Mouse (Mus musculus): Measurements from ENCODE around the gene Mfge8. TPM values are rescaled to one million over a fixed set of nuclear protein-coding genes. Genes with fewer than 3 reads are reported as not detected.

The Mfge8 gene
- polyA plus RNA-seq, 1 experiment from 2014 or later: 122 TPM

- H3K4me1 ChIP-seq (ENCODE audit: control insufficient read depth, insufficient read depth, low read length): no peaks in the 10 kb centered on the region
- no peak overlapping the region for H3K9ac ChIP-seq (replicated peaks; ENCODE audit: low read depth, low read length)
- H3K27me3 ChIP-seq (ENCODE audit: control insufficient read depth, insufficient read depth, low read length): no peaks in the 10 kb centered on the region
- no peak for ATAC-seq (ENCODE audit: low read depth)
- H3K27ac ChIP-seq (ENCODE audit: low read depth, low read length): no peak overlapping the region
- WGBS: 95% methylated on average over 1 of the region's 1 CpGs
- H3K4me2 ChIP-seq (ENCODE audit: low read depth, low read length): no peak overlapping the region
- H3K36me3 ChIP-seq (ENCODE audit: control insufficient read depth, insufficient read depth, low read length): no peaks in the 10 kb centered on the region
- no peak overlapping the region for H3K4me3 ChIP-seq (ENCODE audit: low read depth, low read length)
- H3K9me3 ChIP-seq (ENCODE audit: control insufficient read depth, low read length): no peaks in the 10 kb centered on the region
These were observed 22.9 kb upstream of the Mfge8 start for GRCm38 (mm10) chr7:79171782-79172181.

- Histone ChIP-seq H3K9ac (replicated peaks; ENCODE audit: low read depth, low read length) (no peak overlapping the region), H3K4me1 (ENCODE audit: control insufficient read depth, insufficient read depth, low read length) (no peaks in the 10 kb centered on the region), H3K27ac (ENCODE audit: low read depth, low read length) (no peak overlapping the region), H3K9me3 (ENCODE audit: control insufficient read depth, low read length) (peaks cover 3% of the 10 kb centered on the region; the same call in 1 of the 2 replicates), H3K27me3 (ENCODE audit: control insufficient read depth, insufficient read depth, low read length) (no peaks in the 10 kb centered on the region), H3K4me2 (ENCODE audit: low read depth, low read length) (no peak overlapping the region), H3K36me3 (ENCODE audit: control insufficient read depth, insufficient read depth, low read length) (no peaks in the 10 kb centered on the region), H3K4me3 (ENCODE audit: low read depth, low read length) (no peak overlapping the region)
- no peak for ATAC-seq (ENCODE audit: low read depth)
- WGBS: 25% methylated on average over 14 of the region's 14 CpGs
These were observed 18.2 kb upstream of the Mfge8 start for GRCm38 (mm10) chr7:79167006-79167562.

GRCm38 (mm10) chr7:79159406-79159805, 10.5 kb upstream of the Mfge8 start:
- H3K4me2 ChIP-seq (ENCODE audit: low read depth, low read length): no peak overlapping the region
- ATAC-seq (ENCODE audit: low read depth): no peak
- H3K27me3 ChIP-seq (ENCODE audit: control insufficient read depth, insufficient read depth, low read length): no peaks in the 10 kb centered on the region
- peaks cover 3% of the 10 kb centered on the region; the same call in 1 of the 2 replicates for H3K9me3 ChIP-seq (ENCODE audit: control insufficient read depth, low read length)
- no peaks in the 10 kb centered on the region for H3K4me1 ChIP-seq (ENCODE audit: control insufficient read depth, insufficient read depth, low read length)
- WGBS: 80% methylated on average over 1 of the region's 1 CpGs
- H3K27ac ChIP-seq (ENCODE audit: low read depth, low read length): no peak overlapping the region
- no peak overlapping the region for H3K4me3 ChIP-seq (ENCODE audit: low read depth, low read length)
- no peaks in the 10 kb centered on the region for H3K36me3 ChIP-seq (ENCODE audit: control insufficient read depth, insufficient read depth, low read length)
- H3K9ac ChIP-seq (replicated peaks; ENCODE audit: low read depth, low read length): no peak overlapping the region

DNA sequence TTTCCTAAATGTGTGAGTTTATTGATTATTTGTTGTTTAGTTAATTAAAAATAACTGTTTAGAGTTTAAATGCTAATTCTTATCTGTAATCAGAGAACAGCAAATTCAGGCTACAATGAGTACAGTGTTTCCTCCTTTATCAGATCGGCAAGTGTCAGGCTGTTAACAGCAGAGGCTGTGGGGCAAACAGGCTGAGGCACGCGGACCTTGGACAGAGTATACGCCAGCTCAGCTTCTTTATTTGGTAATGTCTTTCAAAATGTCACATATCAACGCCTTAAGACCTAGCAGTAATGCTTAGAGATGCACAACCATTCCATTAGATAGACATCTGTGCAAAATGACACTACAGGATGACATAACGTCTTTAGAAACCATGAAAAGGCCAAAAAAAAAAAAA, 662 bp upstream of the Mfge8 start:
- WGBS: 72% methylated on average over 6 of the region's 6 CpGs
- H3K9ac ChIP-seq (replicated peaks; ENCODE audit: low read depth, low read length): no peak overlapping the region
- no peaks in the 10 kb centered on the region for H3K36me3 ChIP-seq (ENCODE audit: control insufficient read depth, insufficient read depth, low read length)
- H3K27ac ChIP-seq (ENCODE audit: low read depth, low read length): no peak overlapping the region
- H3K27me3 ChIP-seq (ENCODE audit: control insufficient read depth, insufficient read depth, low read length): no peaks in the 10 kb centered on the region
- H3K4me1 ChIP-seq (ENCODE audit: control insufficient read depth, insufficient read depth, low read length): no peaks in the 10 kb centered on the region
- H3K4me3 ChIP-seq (ENCODE audit: low read depth, low read length): no peak overlapping the region
- peak overlapping the region; percentile 79; the same call in 1 of the 2 replicates for H3K4me2 ChIP-seq (ENCODE audit: low read depth, low read length)
- ATAC-seq (ENCODE audit: low read depth): no peak
- no peaks in the 10 kb centered on the region for H3K9me3 ChIP-seq (ENCODE audit: control insufficient read depth, low read length)

- no peaks in the 10 kb centered on the region for H3K36me3 ChIP-seq (ENCODE audit: control insufficient read depth, insufficient read depth, low read length)
- ATAC-seq (ENCODE audit: low read depth): peak; percentile 6
- H3K9ac ChIP-seq (replicated peaks; ENCODE audit: low read depth, low read length): peak overlapping the region; percentile 44; the same call in 1 of the 2 replicates
- WGBS: under 1% methylated on average over 20 of the region's 20 CpGs
- peak overlapping the region; percentile 79 for H3K4me2 ChIP-seq (ENCODE audit: low read depth, low read length)
- H3K27ac ChIP-seq (ENCODE audit: low read depth, low read length): no peak overlapping the region
- peak overlapping the region; percentile 42 for H3K4me3 ChIP-seq (ENCODE audit: low read depth, low read length)
- no peaks in the 10 kb centered on the region for H3K27me3 ChIP-seq (ENCODE audit: control insufficient read depth, insufficient read depth, low read length)
- H3K4me1 ChIP-seq (ENCODE audit: control insufficient read depth, insufficient read depth, low read length): no peaks in the 10 kb centered on the region
- no peaks in the 10 kb centered on the region for H3K9me3 ChIP-seq (ENCODE audit: control insufficient read depth, low read length)
These were observed 768 bp downstream of the Mfge8 start for GRCm38 (mm10) chr7:79147931-79148653.

DNA sequence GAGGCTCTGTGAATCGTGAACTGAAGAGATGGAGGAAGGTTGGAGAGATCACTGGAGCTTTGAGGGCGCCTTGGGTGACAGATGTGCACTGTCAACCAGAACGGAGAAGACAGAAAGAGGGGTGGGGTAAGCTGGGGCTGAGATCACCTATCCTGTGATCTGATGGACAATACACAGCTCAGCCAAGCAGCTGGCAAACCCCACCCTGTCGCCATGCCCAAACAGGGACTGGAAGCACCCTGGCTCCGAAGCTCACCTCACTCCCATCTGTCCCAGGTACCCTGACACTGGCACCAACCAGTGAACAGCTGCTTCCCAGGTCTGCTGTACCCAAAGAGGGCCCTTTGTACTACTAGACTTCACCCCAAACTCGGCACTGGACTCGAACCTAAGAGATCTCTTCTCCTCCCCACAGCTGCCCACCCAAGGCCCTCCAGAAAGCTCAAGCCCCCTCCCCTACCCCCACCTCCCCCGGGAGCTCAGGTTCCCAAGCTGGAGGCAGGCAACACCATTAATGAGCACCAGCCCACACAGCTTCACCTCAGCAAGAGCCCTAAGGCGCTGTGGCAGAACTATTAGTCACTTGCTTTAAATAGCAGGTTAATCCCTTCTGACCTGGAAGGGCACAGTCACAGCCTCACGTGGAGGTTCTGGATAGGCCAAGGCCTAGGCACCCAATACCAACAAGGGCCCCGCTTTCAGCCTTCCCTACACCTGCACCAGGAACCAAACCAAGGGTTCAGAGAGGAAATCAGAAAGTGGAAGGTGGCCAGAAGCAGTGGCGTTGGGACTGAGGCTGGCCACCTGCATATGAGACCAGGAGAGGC, 1.6 kb downstream of the Mfge8 start:
- 64% methylated on average over 12 of the region's 12 CpGs for WGBS
- Histone ChIP-seq H3K4me3 (ENCODE audit: low read depth, low read length) (no peak overlapping the region), H3K27ac (ENCODE audit: low read depth, low read length) (no peak overlapping the region), H3K9me3 (ENCODE audit: control insufficient read depth, low read length) (no peaks in the 10 kb centered on the region), H3K4me2 (ENCODE audit: low read depth, low read length) (peak overlapping the region; percentile 79; the same call in 1 of the 2 replicates), H3K36me3 (ENCODE audit: control insufficient read depth, insufficient read depth, low read length) (no peaks in the 10 kb centered on the region), H3K9ac (replicated peaks; ENCODE audit: low read depth, low read length) (no peak overlapping the region), H3K27me3 (ENCODE audit: control insufficient read depth, insufficient read depth, low read length) (no peaks in the 10 kb centered on the region), H3K4me1 (ENCODE audit: control insufficient read depth, insufficient read depth, low read length) (no peaks in the 10 kb centered on the region)
- no peak for ATAC-seq (ENCODE audit: low read depth)

- 37% methylated on average over 8 of the region's 8 CpGs for WGBS
- Histone ChIP-seq H3K9me3 (ENCODE audit: control insufficient read depth, low read length) (no peaks in the 10 kb centered on the region), H3K27ac (ENCODE audit: low read depth, low read length) (no peak overlapping the region), H3K4me3 (ENCODE audit: low read depth, low read length) (no peak overlapping the region), H3K9ac (replicated peaks; ENCODE audit: low read depth, low read length) (no peak overlapping the region), H3K4me1 (ENCODE audit: control insufficient read depth, insufficient read depth, low read length) (no peaks in the 10 kb centered on the region), H3K4me2 (ENCODE audit: low read depth, low read length) (no peak overlapping the region), H3K27me3 (ENCODE audit: control insufficient read depth, insufficient read depth, low read length) (no peaks in the 10 kb centered on the region), H3K36me3 (ENCODE audit: control insufficient read depth, insufficient read depth, low read length) (no peaks in the 10 kb centered on the region)
- ATAC-seq (ENCODE audit: low read depth): peak; percentile 49; the same call in 1 of the 2 replicates
These were observed 8.0 kb downstream of the Mfge8 start for GRCm38 (mm10) chr7:79140897-79141296.

GRCm38 (mm10) chr7:79139891-79140591, 8.8 kb downstream of the Mfge8 start:
- Histone ChIP-seq H3K27me3 (ENCODE audit: control insufficient read depth, insufficient read depth, low read length) (no peaks in the 10 kb centered on the region), H3K9me3 (ENCODE audit: control insufficient read depth, low read length) (no peaks in the 10 kb centered on the region), H3K4me1 (ENCODE audit: control insufficient read depth, insufficient read depth, low read length) (no peaks in the 10 kb centered on the region), H3K36me3 (ENCODE audit: control insufficient read depth, insufficient read depth, low read length) (no peaks in the 10 kb centered on the region), H3K9ac (replicated peaks; ENCODE audit: low read depth, low read length) (no peak overlapping the region), H3K4me3 (ENCODE audit: low read depth, low read length) (no peak overlapping the region), H3K4me2 (ENCODE audit: low read depth, low read length) (no peak overlapping the region), H3K27ac (ENCODE audit: low read depth, low read length) (no peak overlapping the region)
- WGBS: 59% methylated on average over 4 of the region's 4 CpGs
- no peak for ATAC-seq (ENCODE audit: low read depth)
